Mouse (Mus musculus) limb, embryonic 13.5 days (tissue): Measurements from ENCODE around the gene Gm13083. TPM values are rescaled to one million over a fixed set of nuclear protein-coding genes. Genes with fewer than 3 reads are reported as not detected.
"Not testable (repeated sequence)": the region's sequence is repeated elsewhere in the genome, so short reads cannot be mapped to it uniquely, and the experiment has no call there.

Source experiments
- ATAC-seq: fragments of 200-750 bp; cut with Nextera tagmentation; 2 replicates; pipeline ENCODE4 v1.8.0; 2017; ENCODE audit warnings: low read depth, moderate number of reproducible peaks, moderate TSS enrichment; ENCODE audit not compliant: low FRiP score
- H3K27ac ChIP-seq: fragments of 300-500 bp; sonication (generic); 2 replicates; pipeline ENCODE4 v1.5.1; 2015; ENCODE audit warnings: inconsistent platforms, mild to moderate bottlenecking, moderate library complexity
- H3K27me3 ChIP-seq: fragments of 300-500 bp; sonication (generic); 2 replicates; pipeline ENCODE4 v1.6.1; 2015; ENCODE audit warnings: mild to moderate bottlenecking, inconsistent platforms
- H3K36me3 ChIP-seq: fragments of 300-500 bp; sonication (generic); 2 replicates; pipeline ENCODE4 v1.6.1; 2015; ENCODE audit warnings: inconsistent platforms, mild to moderate bottlenecking, moderate library complexity
- H3K4me1 ChIP-seq: fragments of 300-500 bp; sonication (generic); 2 replicates; pipeline ENCODE4 v1.6.1; 2015; ENCODE audit warnings: inconsistent platforms
- H3K4me2 ChIP-seq: fragments of 300-500 bp; sonication (generic); replicated peaks from 2 replicates; pipeline ENCODE4 v1.6.1; 2015; ENCODE audit warnings: inconsistent platforms, mild to moderate bottlenecking, moderate library complexity
- H3K4me3 ChIP-seq: fragments of 300-500 bp; sonication (generic); 2 replicates; pipeline ENCODE4 v1.5.1; 2015; ENCODE audit warnings: moderate library complexity, mild to moderate bottlenecking, inconsistent platforms
- H3K9ac ChIP-seq: fragments of 300-500 bp; sonication (generic); 2 replicates; pipeline ENCODE4 v1.6.1; 2015; ENCODE audit warnings: mild to moderate bottlenecking, inconsistent platforms
- H3K9me3 ChIP-seq: fragments of 300-500 bp; sonication (generic); 2 replicates; pipeline ENCODE4 v1.6.1; 2016; ENCODE audit warnings: inconsistent platforms
- WGBS: fragments of 180-500 bp; shearing (Covaris S2); methylation state at CpG from one replicate; pipeline ENCODE4 v1.1.7; 2015; 5-methylcytosine and 5-hydroxymethylcytosine counted together
- polyA plus RNA-seq: library from polyadenylated mRNA; unstranded; fragments of >200 nt; fragmentation: Nextera tagmentation; extraction: Ambion mirVana; gene quantifications from 2 replicates; pipeline ENCODE4 v1.2.1, GENCODE M21; 2015

Gene Gm13083
- not detected in 2 replicates for polyA plus RNA-seq

- not testable (repeated sequence) for H3K4me1 ChIP-seq, H3K4me2 ChIP-seq, ATAC-seq, H3K9ac ChIP-seq, H3K4me3 ChIP-seq, H3K36me3 ChIP-seq, H3K27ac ChIP-seq, H3K27me3 ChIP-seq
- peaks cover 23% of the 10 kb centered on the region; the same call in 1 of the 2 replicates for H3K9me3 ChIP-seq
These were observed at the start of gene Gm13083 for GRCm38 (mm10) chr4:143614703-143615102. TSS of gene Gm13083 (plus strand) at chr4:143615003.

DNA sequence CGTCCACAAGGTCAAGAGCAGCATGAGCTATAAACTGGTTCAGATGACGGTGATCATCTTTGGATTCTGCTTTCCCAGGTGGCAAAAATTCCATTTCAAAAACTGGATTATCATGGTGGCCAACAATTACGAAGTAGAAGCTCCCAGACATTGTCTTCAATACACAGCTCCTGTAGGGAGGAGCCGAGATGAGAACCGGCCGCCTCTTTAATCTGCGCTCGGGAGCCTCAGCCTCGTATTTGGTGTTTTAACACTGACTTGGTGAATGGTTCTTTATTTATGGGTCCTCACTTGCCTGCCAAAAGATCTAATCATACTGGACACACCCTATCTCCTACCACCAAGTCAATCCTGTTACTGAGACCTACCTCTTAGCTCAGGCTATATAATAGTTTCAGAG is 2.9 kb upstream of the Gm13083 start:
- ATAC-seq = not testable (repeated sequence)

DNA sequence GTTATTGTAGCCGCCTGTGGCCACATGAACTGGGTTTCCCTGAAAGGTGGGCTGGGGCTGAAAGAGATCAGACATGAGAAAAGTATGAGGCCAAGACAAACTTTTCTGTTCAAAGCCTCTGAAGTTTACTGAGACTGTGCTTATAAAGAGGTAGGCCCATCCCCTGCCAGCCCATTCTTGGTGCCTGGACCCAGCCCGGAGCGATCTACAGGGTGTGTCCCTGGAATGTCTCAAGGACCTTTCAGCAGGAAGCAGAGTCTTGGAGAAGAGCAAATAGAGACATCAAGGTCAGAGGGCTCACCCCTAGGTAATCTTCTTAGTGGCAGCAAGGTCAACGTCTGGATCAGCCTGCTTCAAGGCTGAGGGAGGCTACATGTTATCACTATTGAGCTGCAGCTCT is 3.3 kb downstream of the Gm13083 start:
- not testable (repeated sequence) for H3K4me2 ChIP-seq, H3K36me3 ChIP-seq
- WGBS = 80% methylated on average over 4 of the region's 4 CpGs

More for the DNA sequence above, 2.9 kb upstream of the Gm13083 start:
- 87% methylated on average over 9 of the region's 9 CpGs for WGBS
- H3K9ac ChIP-seq, H3K4me1 ChIP-seq, H3K4me2 ChIP-seq, H3K36me3 ChIP-seq, H3K27me3 ChIP-seq, H3K4me3 ChIP-seq, H3K27ac ChIP-seq: not testable (repeated sequence)
- H3K9me3 ChIP-seq = peaks cover 14% of the 10 kb centered on the region; the same call in 1 of the 2 replicates

GRCm38 (mm10) chr4:143657146-143657545 is 42.3 kb downstream of the Gm13083 start, which contains the start of gene Gm13088:
TSS of gene Gm13088 (minus strand) at chr4:143657246.
- not testable (repeated sequence) for H3K27me3 ChIP-seq, H3K27ac ChIP-seq, H3K4me3 ChIP-seq, ATAC-seq, H3K36me3 ChIP-seq, H3K4me1 ChIP-seq, H3K9ac ChIP-seq, H3K4me2 ChIP-seq
- peaks cover 12% of the 10 kb centered on the region; the same call in 1 of the 2 replicates for H3K9me3 ChIP-seq

More for the DNA sequence above, 3.3 kb downstream of the Gm13083 start:
- not testable (repeated sequence) for H3K9ac ChIP-seq, H3K4me1 ChIP-seq, H3K4me3 ChIP-seq, H3K27me3 ChIP-seq, ATAC-seq, H3K27ac ChIP-seq
- H3K9me3 ChIP-seq = peaks cover 26% of the 10 kb centered on the region

Other genes with a start within 250 kb of the Gm13083 start
- gene Pramel1, start 220.6 kb upstream of the Gm13083 start, polyA plus RNA-seq = not detected in 2 replicates
- gene Pramef8, start 202.6 kb upstream of the Gm13083 start, polyA plus RNA-seq = 22.3 and 24.3 TPM in 2 replicates
- gene Oog4, start 164.7 kb upstream of the Gm13083 start, polyA plus RNA-seq = not detected in 2 replicates
- not detected in 2 replicates for gene Gm13043, start 103.7 kb upstream of the Gm13083 start, polyA plus RNA-seq
- not detected in 2 replicates for gene Gm13040, start 79.0 kb upstream of the Gm13083 start, polyA plus RNA-seq
- gene BC080695, start 63.3 kb upstream of the Gm13083 start, polyA plus RNA-seq = not detected in 2 replicates
- not detected in 2 replicates for gene Gm13057, start 63.3 kb upstream of the Gm13083 start, polyA plus RNA-seq
- not detected in 2 replicates for gene Gm13088, start 42.2 kb downstream of the Gm13083 start, polyA plus RNA-seq
- not detected in 2 replicates for gene Gm13089, start 87.7 kb downstream of the Gm13083 start, polyA plus RNA-seq
- gene Gm13078, start 104.5 kb downstream of the Gm13083 start, polyA plus RNA-seq = not detected in 2 replicates
- gene Gm13023, start 174.3 kb downstream of the Gm13083 start, polyA plus RNA-seq = not detected in 2 replicates
- not detected in 2 replicates for gene Gm13084, start 201.1 kb downstream of the Gm13083 start, polyA plus RNA-seq
- not detected in 2 replicates for gene Gm13103, start 231.5 kb downstream of the Gm13083 start, polyA plus RNA-seq